Mouse (Mus musculus): Measurements from ENCODE around the gene Stk38l. TPM values are rescaled to one million over a fixed set of nuclear protein-coding genes. Genes with fewer than 3 reads are reported as not detected.
A peak's percentile ranks its signal among the peaks of the same experiment; 100 is the strongest.
"Not testable (repeated sequence)": the region's sequence is repeated elsewhere in the genome, so short reads cannot be mapped to it uniquely, and the experiment has no call there.

Stk38l gene
- polyA plus RNA-seq, 1 experiment from 2014 or later: 24.8 TPM

GRCm38 (mm10) chr6:146762264-146762898, 37.6 kb downstream of the Stk38l start:
- DNase-seq (ENCODE audit: low spot score): peak; percentile 67
- Histone ChIP-seq H3K4me3 (ENCODE audit: low read depth, low read length) (no peak overlapping the region), H3K9me3 (replicated peaks; ENCODE audit: control insufficient read depth, low read length) (no peaks in the 10 kb centered on the region), H3K4me1 (ENCODE audit: control insufficient read depth, insufficient read depth, low read length) (no peaks in the 10 kb centered on the region), H3K9ac (replicated peaks; ENCODE audit: low read length) (no peak overlapping the region), H3K4me2 (ENCODE audit: low read depth, low read length) (no peak overlapping the region), H3K27me3 (ENCODE audit: control insufficient read depth, insufficient read depth, low read length) (no peaks in the 10 kb centered on the region), H3K27ac (replicated peaks; ENCODE audit: low read depth, low read length) (no peak overlapping the region), H3K36me3 (replicated peaks; ENCODE audit: control insufficient read depth, insufficient read depth, low read depth, low read length) (no peaks in the 10 kb centered on the region)
- ATAC-seq (replicated peaks; ENCODE audit: insufficient number of reproducible peaks, low FRiP score, low TSS enrichment, low read depth): no peak
- WGBS: 55% methylated on average over 5 of the region's 5 CpGs

DNA sequence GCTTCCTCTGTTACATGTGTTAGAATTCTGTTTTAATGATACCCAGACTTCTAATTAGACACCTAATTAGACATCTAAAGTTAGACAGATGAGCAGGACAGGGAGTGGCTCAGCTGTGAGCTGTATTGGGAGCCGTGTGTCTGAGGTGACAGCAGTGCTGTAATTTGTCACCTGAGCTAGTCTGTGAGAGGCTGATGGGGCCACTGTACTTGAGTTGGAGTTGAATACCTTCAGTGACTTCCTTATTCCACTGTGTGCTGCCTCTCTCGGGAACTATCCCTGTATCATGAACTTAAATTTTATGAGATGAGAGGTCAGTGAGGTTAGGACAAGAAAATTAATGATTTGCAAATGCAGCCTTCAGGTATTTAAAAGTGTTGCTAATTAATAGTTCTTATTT, 39.8 kb downstream of the Stk38l start:
- ATAC-seq (replicated peaks; ENCODE audit: insufficient number of reproducible peaks, low FRiP score, low TSS enrichment, low read depth) (no peak), DNase-seq (ENCODE audit: low spot score) (no peak)
- no peaks in the 10 kb centered on the region for H3K4me1 ChIP-seq (ENCODE audit: control insufficient read depth, insufficient read depth, low read length)
- H3K9me3 ChIP-seq (replicated peaks; ENCODE audit: control insufficient read depth, low read length): no peaks in the 10 kb centered on the region
- H3K4me2 ChIP-seq (ENCODE audit: low read depth, low read length): no peak overlapping the region
- no peak overlapping the region for H3K27ac ChIP-seq (replicated peaks; ENCODE audit: low read depth, low read length)
- no peaks in the 10 kb centered on the region; the same call in none of the 2 replicates for H3K36me3 ChIP-seq (replicated peaks; ENCODE audit: control insufficient read depth, insufficient read depth, low read depth, low read length)
- H3K27me3 ChIP-seq (ENCODE audit: control insufficient read depth, insufficient read depth, low read length): no peaks in the 10 kb centered on the region
- H3K9ac ChIP-seq (replicated peaks; ENCODE audit: low read length): no peak overlapping the region
- no peak overlapping the region for H3K4me3 ChIP-seq (ENCODE audit: low read depth, low read length)
- 66% methylated on average over 2 of the region's 2 CpGs for WGBS

GRCm38 (mm10) chr6:146765270-146765669, 40.5 kb downstream of the Stk38l start:
- no peak overlapping the region for H3K4me3 ChIP-seq (ENCODE audit: low read depth, low read length)
- no peak for ATAC-seq (replicated peaks; ENCODE audit: insufficient number of reproducible peaks, low FRiP score, low TSS enrichment, low read depth)
- no peaks in the 10 kb centered on the region for H3K27me3 ChIP-seq (ENCODE audit: control insufficient read depth, insufficient read depth, low read length)
- H3K4me1 ChIP-seq (ENCODE audit: control insufficient read depth, insufficient read depth, low read length): no peaks in the 10 kb centered on the region
- H3K36me3 ChIP-seq (replicated peaks; ENCODE audit: control insufficient read depth, insufficient read depth, low read depth, low read length): no peaks in the 10 kb centered on the region; the same call in none of the 2 replicates
- H3K27ac ChIP-seq (replicated peaks; ENCODE audit: low read depth, low read length): no peak overlapping the region
- H3K9ac ChIP-seq (replicated peaks; ENCODE audit: low read length): no peak overlapping the region
- no peak for DNase-seq (ENCODE audit: low spot score)
- no peaks in the 10 kb centered on the region for H3K9me3 ChIP-seq (replicated peaks; ENCODE audit: control insufficient read depth, low read length)
- 86% methylated on average over 4 of the region's 4 CpGs for WGBS
- H3K4me2 ChIP-seq (ENCODE audit: low read depth, low read length): no peak overlapping the region

DNA sequence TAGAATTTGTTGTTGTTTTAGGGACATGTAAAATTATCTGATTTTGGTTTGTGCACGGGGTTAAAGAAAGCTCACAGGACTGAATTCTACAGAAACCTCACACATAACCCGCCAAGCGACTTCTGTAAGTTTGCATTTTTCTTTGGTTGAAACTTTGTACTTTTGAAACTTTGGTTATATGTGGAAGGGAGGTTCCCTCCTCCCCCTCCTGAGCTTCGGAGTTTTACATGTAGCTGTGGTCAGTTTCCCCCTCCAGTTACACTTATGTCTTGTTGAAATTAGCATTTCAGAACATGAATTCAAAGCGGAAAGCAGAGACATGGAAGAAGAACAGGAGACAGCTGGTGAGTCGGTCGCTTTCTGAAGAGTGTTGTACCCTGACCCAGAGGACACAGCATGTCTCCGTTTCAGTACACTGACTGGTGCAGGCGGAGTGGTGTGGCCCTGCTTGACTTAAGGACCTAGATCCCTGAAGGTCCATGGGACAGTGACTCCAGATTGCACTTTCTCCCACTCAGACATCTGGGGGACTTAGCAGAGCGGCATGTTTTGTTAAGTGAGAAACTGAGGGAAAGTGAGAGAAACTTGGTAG, 44.1 kb downstream of the Stk38l start:
- H3K4me1 ChIP-seq (ENCODE audit: control insufficient read depth, insufficient read depth, low read length): no peaks in the 10 kb centered on the region
- no peak for ATAC-seq (replicated peaks; ENCODE audit: insufficient number of reproducible peaks, low FRiP score, low TSS enrichment, low read depth)
- WGBS: 88% methylated on average over 10 of the region's 10 CpGs
- H3K27me3 ChIP-seq (ENCODE audit: control insufficient read depth, insufficient read depth, low read length): no peaks in the 10 kb centered on the region
- no peak overlapping the region for H3K9ac ChIP-seq (replicated peaks; ENCODE audit: low read length)
- H3K36me3 ChIP-seq (replicated peaks; ENCODE audit: control insufficient read depth, insufficient read depth, low read depth, low read length): no peaks in the 10 kb centered on the region; the same call in none of the 2 replicates
- no peak overlapping the region for H3K27ac ChIP-seq (replicated peaks; ENCODE audit: low read depth, low read length)
- H3K4me2 ChIP-seq (ENCODE audit: low read depth, low read length): no peak overlapping the region
- no peak overlapping the region for H3K4me3 ChIP-seq (ENCODE audit: low read depth, low read length)
- no peak for DNase-seq (ENCODE audit: low spot score)
- H3K9me3 ChIP-seq (replicated peaks; ENCODE audit: control insufficient read depth, low read length): no peaks in the 10 kb centered on the region

DNA sequence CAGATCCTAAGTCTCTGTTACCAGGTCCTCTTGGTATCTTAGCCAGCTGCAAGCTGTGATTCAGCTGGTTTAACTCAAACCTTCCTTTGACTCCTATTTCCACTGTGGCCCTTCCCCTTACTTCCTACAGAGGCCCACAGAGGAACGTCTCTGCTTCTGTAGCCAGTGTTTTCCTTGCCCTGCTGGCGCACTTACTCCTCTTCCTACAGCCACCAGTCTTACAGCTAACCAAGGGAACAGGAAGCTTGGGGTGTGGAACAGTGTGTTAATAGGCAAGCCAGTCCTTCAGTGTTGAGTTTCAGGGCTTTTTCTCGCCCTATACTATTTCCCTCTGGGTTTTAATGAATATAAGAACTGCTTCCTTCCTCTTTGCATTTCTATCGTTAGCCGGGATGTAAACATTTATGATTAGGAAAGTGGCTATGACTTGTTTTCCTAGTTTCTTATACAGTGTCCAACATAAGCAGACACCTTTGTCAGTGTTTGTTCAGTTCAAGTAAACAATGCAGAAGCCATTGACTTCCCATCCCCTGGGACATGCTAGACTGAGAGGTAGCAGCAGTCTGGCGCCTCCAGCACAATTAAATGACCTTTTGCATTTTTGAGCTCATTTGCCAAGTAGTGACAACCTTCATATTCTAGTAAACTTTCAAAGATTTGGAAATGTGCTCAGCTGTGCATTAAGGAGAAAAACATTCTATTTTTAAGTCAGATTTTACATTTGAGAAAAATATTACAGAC, 45.4 kb downstream of the Stk38l start:
- Histone ChIP-seq H3K9ac (replicated peaks; ENCODE audit: low read length) (no peak overlapping the region), H3K9me3 (replicated peaks; ENCODE audit: control insufficient read depth, low read length) (no peaks in the 10 kb centered on the region), H3K36me3 (replicated peaks; ENCODE audit: control insufficient read depth, insufficient read depth, low read depth, low read length) (no peaks in the 10 kb centered on the region; the same call in none of the 2 replicates), H3K4me1 (ENCODE audit: control insufficient read depth, insufficient read depth, low read length) (no peaks in the 10 kb centered on the region), H3K4me3 (ENCODE audit: low read depth, low read length) (no peak overlapping the region), H3K27me3 (ENCODE audit: control insufficient read depth, insufficient read depth, low read length) (no peaks in the 10 kb centered on the region), H3K27ac (replicated peaks; ENCODE audit: low read depth, low read length) (no peak overlapping the region), H3K4me2 (ENCODE audit: low read depth, low read length) (no peak overlapping the region)
- no peak for ATAC-seq (replicated peaks; ENCODE audit: insufficient number of reproducible peaks, low FRiP score, low TSS enrichment, low read depth)
- WGBS: 71% methylated on average over 6 of the region's 6 CpGs
- DNase-seq (ENCODE audit: low spot score): no peak

- Histone ChIP-seq H3K9me3 (replicated peaks; ENCODE audit: control insufficient read depth, low read length) (no peaks in the 10 kb centered on the region), H3K27ac (replicated peaks; ENCODE audit: low read depth, low read length) (no peak overlapping the region), H3K36me3 (replicated peaks; ENCODE audit: control insufficient read depth, insufficient read depth, low read depth, low read length) (no peaks in the 10 kb centered on the region; the same call in none of the 2 replicates), H3K9ac (replicated peaks; ENCODE audit: low read length) (no peak overlapping the region), H3K4me3 (ENCODE audit: low read depth, low read length) (no peak overlapping the region), H3K27me3 (ENCODE audit: control insufficient read depth, insufficient read depth, low read length) (no peaks in the 10 kb centered on the region), H3K4me2 (ENCODE audit: low read depth, low read length) (no peak overlapping the region), H3K4me1 (ENCODE audit: control insufficient read depth, insufficient read depth, low read length) (no peaks in the 10 kb centered on the region)
- DNase-seq (ENCODE audit: low spot score) (no peak), ATAC-seq (replicated peaks; ENCODE audit: insufficient number of reproducible peaks, low FRiP score, low TSS enrichment, low read depth) (no peak)
- 76% methylated on average over 5 of the region's 5 CpGs for WGBS
These were observed 46.0 kb downstream of the Stk38l start for GRCm38 (mm10) chr6:146770808-146771207.

DNA sequence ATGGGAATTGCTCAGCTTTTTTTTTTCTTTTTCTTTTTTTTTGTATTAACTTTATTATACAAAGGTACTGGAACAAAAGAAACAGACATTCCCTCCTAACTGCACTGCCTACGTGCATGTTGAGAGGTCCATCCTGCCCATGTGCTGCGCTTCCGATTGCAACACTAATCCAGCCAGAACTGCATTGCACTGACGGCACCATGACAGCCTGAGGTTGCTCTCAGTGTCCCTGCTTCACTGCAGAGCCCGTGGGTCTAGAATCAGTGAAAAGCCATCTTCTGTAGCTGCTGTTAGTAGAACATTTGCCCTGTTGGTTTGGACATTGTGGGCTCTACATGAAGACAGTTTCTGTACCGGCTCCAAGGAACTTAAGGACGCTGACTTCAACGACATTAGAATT, 51.1 kb downstream of the Stk38l start:
- 83% methylated on average over 8 of the region's 8 CpGs for WGBS
- not testable (repeated sequence) for H3K27ac ChIP-seq (replicated peaks; ENCODE audit: low read depth, low read length); H3K27me3 ChIP-seq (ENCODE audit: control insufficient read depth, insufficient read depth, low read length); H3K4me1 ChIP-seq (ENCODE audit: control insufficient read depth, insufficient read depth, low read length); H3K4me2 ChIP-seq (ENCODE audit: low read depth, low read length); H3K36me3 ChIP-seq (replicated peaks; ENCODE audit: control insufficient read depth, insufficient read depth, low read depth, low read length); H3K9me3 ChIP-seq (replicated peaks; ENCODE audit: control insufficient read depth, low read length); DNase-seq (ENCODE audit: low spot score); H3K9ac ChIP-seq (replicated peaks; ENCODE audit: low read length); ATAC-seq (replicated peaks; ENCODE audit: insufficient number of reproducible peaks, low FRiP score, low TSS enrichment, low read depth); H3K4me3 ChIP-seq (ENCODE audit: low read depth, low read length)

Data from embryonic facial prominence, embryonic 11.5 days (tissue).